Mouse (Mus musculus) c-Kit-positive CD71-negative TER-119-negative erythroid progenitor cells, embryonic 14.5 days (primary cell): Measurements from ENCODE around the gene Clk1.
"Not testable (repeated sequence)": the region's sequence is repeated elsewhere in the genome, so short reads cannot be mapped to it uniquely, and the experiment has no call there.

Experiments used
- DNase-seq: peaks from one replicate; pipeline ENCODE4 v3.0.0-alpha.2; 2013; ENCODE audit warnings: low read depth

Gene Clk1

DNA sequence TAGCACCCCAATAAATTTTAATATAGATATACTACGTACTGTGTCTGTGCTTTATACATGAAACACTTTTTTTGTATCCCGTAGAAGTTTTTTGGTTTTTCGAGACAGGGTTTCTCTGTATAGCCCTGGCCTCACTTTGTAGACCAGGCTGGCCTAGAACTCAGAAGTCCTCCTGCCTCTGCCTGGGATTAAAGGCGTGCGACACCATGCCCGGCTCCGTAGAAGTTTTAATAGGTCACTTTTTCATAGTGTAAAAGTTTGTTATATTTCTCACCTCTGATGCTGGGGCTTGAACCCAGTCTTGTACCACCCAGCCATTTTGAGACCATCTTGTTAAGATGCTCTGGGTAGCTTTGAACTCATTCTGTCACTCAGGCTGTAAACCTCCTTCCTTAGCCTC, 16.5 kb downstream of the Clk1 start:
- no peak for DNase-seq

DNA sequence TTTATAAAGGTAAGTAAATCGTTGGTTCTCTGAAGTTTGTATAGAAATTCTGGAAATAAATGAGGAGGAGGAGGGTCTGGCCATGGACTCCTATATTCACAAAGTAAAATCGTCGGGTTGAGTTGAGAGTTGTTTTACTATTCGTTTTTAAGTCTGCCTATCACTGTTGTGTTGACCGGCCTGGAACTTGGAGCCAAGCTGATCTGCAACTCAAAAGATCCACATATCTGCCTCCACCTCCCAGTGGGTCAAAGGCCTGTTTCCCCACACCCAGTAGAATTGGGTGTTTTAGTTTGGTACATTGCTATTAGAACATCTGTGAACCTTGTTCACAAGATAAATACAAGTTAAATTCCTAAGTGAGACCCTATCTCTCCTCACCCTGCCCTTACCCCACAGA, 20.1 kb downstream of the Clk1 start:
- no peak for DNase-seq

DNA sequence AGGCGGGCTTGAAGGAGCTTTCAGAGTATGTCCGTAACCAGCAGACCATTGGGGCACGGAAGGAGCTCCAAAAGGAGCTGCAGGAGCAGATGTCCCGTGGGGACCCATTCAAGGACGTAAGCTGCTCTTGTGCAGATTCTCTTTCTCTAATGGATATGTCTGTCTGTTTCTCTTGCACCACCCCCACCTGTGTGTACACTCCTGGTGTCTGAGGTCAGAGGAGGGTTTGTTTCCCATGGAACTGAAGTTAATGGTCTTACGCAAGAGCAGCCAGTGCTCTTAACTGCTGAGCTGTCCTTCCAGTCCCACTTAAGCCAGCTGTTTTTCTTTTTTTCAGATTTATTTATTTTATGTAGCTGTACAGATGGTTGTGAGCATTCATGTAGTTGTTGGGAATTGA, 22.5 kb downstream of the Clk1 start:
- DNase-seq = no peak

DNA sequence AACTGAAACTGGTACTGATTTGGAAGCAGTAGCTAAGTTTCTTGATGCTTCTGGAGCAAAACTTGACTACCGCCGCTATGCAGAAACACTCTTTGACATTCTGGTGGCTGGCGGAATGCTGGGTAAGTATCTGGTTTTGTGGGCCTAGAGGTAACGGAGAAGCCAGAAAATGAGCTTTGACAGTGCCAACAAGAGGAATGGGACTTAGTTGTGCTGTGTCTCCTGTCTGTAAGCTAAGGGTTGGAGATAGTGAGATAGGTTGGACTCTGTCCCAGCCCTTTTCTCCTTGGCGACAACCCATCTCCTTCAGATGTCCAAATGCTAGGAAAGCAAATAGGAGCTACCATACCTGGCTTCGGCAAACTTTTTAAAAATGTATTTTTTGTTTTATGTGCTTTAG, 26.1 kb downstream of the Clk1 start:
- no peak for DNase-seq

DNA sequence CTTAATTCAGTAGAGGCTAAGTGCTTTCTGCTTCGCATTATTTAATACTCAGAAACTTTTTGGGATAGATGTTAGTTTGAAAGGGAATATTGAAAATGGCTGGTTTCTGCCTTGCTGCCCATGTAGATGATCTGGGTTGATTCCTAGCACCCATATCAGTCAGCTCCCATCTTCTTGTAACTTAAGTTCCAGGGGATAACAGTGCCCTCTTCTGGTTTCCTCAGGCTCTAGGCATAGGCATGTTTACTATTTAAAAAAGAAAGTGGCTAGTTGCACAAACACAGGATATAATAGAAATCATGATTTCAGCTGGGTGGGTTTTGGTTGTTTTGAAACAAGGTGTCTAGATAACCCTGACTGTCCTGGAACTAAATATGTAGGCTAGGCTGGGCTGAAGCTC, 27.7 kb downstream of the Clk1 start:
- no peak for DNase-seq

DNA sequence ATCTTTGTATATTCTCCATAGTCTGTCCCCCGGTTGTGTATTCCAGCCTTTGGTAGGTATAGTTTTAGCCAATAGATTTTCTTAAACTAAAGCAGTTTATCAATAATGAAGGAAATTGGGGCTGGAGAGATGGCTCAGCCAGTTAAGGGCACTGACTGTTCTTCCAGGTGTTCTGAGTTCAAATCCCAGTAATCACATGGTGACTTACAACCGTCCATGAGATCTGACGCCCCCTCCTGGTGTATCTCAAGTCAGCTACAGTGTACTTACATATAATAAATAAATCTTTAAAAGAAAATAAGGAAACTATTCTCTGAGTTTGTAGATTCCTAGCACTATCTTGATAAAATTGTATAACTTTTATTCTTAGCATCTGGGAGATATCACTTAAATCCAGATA, 28.5 kb downstream of the Clk1 start:
- DNase-seq = no peak

- no peak for DNase-seq
These were observed 30.3 kb downstream of the Clk1 start for GRCm38 (mm10) chr1:58393284-58394195.

- peak; percentile 81 for DNase-seq
These were observed 31.1 kb downstream of the Clk1 start, which contains the start of gene Bzw1 for GRCm38 (mm10) chr1:58392652-58393283. Gene Bzw1, plus strand, starts transcription at chr1:58392898.

DNA sequence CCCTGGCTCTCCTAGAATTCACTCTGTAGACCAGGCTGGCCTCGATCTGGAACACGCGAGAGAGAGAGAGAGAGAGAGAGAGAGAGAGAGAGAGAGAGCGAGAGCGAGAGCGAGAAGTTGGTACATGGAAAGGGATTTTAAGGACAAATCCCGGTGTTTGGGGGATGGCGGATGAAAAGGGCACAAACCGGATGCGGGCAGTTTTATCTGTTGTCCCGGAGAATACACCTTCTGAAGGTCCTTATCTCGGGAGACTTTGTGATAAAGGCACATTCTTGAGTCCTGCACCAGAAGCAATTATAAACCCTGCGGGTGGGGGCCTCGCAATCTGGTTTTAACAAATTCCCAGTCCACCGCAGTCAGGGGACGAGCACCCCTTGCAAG, 31.6 kb downstream of the Clk1 start:
- DNase-seq = no peak

DNA sequence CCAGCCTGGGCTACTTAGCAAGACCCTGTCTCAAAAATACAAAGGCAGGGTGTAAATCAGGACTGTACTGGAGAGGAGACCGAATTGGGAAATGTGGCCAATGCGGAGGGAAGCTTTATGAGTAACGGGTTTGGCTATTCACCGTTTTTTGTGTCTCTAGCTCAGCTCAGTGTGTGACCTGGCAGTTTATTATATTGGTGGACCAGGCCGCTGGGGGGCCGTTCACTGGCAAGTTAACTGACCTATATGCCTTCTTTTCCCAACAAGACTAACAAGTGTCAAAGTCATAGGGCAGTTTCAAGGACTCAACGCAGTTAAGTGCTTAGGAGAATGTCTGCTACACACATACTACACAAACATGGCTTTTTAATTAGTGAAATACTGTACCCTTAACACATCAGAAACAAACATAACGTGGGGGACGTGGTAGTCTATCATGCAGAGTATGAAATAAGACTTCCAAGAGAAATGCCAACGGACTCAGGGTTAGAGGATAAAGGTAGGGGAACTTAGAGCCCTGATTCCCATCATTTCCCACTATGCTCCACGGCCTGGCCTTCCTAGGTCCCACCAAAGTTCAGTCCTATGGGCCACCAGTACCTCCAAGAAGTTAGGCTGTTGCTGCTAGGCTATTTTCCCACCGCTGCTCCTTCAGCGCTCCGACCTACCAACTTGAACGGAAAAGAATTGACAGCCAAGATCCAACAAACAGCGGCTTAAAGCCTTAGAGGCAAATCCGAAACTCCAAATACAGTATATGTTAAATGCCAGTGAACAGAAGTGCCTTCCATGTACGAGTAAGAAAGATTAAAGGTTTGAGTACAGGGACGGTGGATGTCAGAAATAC, 32.2 kb downstream of the Clk1 start:
- no peak for DNase-seq

GRCm38 (mm10) chr1:58382586-58383281, 41.1 kb downstream of the Clk1 start:
- no peak for DNase-seq

DNA sequence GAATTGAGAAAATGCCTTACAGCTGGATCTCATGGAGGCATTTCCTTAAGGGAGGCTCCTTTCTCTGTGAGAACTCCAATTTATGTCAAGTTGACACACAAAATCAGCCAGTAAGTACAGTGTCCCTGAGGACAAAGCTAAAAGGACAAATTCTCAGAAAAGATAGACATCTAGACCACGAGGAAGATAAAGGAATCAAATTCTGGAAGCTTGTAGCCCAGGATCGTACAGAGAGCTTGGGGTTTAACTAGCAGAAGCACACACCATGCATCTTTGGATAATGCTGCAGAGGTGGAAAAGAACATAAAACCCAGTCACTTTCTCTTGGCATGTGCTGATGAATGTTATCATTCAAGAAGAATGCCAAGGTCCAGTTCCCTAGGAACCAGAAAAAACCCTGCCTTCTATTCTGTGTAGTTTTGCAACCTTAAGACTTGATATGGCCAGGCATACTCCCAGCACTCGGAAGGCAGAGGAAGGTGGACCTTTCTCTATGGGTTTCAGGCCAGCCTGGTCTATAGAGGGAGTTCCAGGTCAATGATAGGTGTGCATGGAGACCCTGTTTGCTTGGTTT, 48.2 kb downstream of the Clk1 start:
- no peak for DNase-seq

GRCm38 (mm10) chr1:58374266-58374665, 49.6 kb downstream of the Clk1 start:
- not testable (repeated sequence) for DNase-seq

DNA sequence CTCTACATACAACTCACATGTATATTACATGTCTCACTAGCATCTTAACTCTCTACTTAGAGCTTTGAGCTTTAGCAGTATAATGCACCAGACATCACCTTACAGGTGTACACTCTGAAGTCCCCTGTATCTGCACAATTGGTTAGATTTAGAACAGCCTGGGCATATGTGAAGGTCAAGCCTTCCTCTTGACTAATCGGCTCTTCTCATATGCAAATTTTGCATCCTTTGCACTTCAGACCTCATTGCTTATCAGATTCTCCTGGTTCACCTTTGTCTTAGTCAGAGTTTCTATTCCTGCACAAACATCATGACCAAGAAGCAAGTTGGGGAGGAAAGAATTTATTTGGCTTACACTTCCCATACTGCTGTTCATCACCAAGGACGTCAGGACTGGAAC, 54.1 kb downstream of the Clk1 start:
- DNase-seq = no peak

GRCm38 (mm10) chr1:58366737-58367471, 57.0 kb downstream of the Clk1 start:
- DNase-seq = no peak

GRCm38 (mm10) chr1:58365829-58366228, 58.0 kb downstream of the Clk1 start:
- DNase-seq = no peak

DNA sequence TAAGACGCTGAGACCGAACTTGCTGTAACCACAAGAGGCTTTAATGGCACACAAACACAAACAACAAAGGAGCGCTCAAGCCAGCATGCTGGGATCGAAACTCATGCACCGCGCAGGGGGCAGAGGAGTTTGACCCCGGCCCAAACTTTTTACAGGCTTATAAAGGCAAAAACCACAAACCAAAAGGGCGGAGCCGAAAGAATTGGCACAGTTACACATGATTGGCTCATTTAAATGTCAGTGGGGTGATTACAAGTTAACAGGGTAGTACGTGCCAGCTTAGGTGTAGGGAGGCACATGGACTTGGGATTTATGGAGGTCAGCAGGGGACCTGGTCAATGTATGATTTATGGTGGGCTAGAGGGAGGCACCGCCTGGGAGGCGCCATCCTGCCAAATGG, 59.3 kb downstream of the Clk1 start:
- DNase-seq = no peak

- DNase-seq = no peak
These were observed 61.6 kb downstream of the Clk1 start for GRCm38 (mm10) chr1:58362296-58362695.
